Comparison of ENCODE assay signal across 21 mouse cellular contexts in the genomic region with DNA sequence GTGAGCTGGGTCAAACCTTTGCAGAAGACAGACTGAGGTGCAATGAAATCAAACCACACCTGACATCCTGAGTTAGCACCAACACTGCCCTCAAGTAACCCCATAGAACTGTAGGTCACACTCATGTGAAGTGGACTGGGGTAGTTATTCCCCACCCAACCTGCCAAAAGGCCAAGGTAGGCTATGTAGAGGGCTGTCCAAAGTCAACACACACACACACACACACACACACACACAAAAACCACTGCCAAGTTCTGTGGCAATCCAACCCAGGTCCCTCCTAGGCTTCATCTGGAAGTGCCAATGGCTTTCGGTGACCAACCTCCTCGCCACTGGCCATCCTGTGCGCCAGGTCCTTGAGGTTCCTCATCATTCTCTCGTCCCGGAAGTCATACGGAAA.
DNase-seq lines count a peak whose midpoint lies in the region; ATAC-seq and TF ChIP-seq lines count a peak whose summit lies in the region.
"Had no signal": no experiment of that assay in that cellular context is flagged by ENCODE, and none has a peak within 500 bp of the region (broad histone marks: within the 10 kb centered on the region; RNA-seq: fewer than 3 reads in every experiment).

No protein-coding gene starts in this region.

- TF ChIP-seq CTCF in liver, adult 2 months (IDR thresholded peaks at IDR 0.05; ENCODE audit: low read depth, low read length): no peak
- TF ChIP-seq CTCF in lung, adult 2 months (IDR thresholded peaks at IDR 0.05; ENCODE audit: insufficient read depth, low read length): no peak

- WGBS in heart, embryonic 14.5 days: 89% methylated on average over 6 of the region's 6 CpGs
- 35% methylated on average over 6 of the region's 6 CpGs for WGBS in liver, adult 2 months
- WGBS in liver, embryonic 12.5 days (ENCODE audit: insufficient replicate concordance): 87% methylated on average over 6 of the region's 6 CpGs
- WGBS in lung, adult 2 months: 63% methylated on average over 6 of the region's 6 CpGs
- WGBS in forebrain, embryonic 15.5 days: 98% methylated on average over 6 of the region's 6 CpGs

- peaks cover 1% of the 10 kb centered on the region; the same call in 1 of the 2 replicates for H3K79me2 ChIP-seq in liver, adult 2 months (ENCODE audit: control insufficient read depth, insufficient read depth, low read length)

- DNase-seq in heart, adult 11 months: no peak
- peak; percentile 94 for DNase-seq in liver, adult 2 months (ENCODE audit: extremely low read depth, low read depth, low spot score)
- peak; percentile 66 for DNase-seq in lung, postnatal 25 days (ENCODE audit: low spot score)
- DNase-seq in lung, adult 2 months: no peak
- DNase-seq: adrenal gland, postnatal 14 days; cerebellum, adult 18-20 months; cerebellum, adult 9-11 months; cerebellum, postnatal 36 days; forebrain, postnatal 0 days; gastrocnemius, postnatal 14 days; heart, postnatal 14 days had no signal

- no peak for ATAC-seq in heart, embryonic 14.5 days (ENCODE audit: insufficient number of reproducible peaks, insufficient read depth, low FRiP score, low read depth)
- no peak for ATAC-seq in liver, embryonic 12.5 days
- ATAC-seq in forebrain, embryonic 15.5 days (replicated peaks): no peak
- ATAC-seq: activated CD4-positive, CD25-positive, alpha-beta regulatory T cell, adult 4 months; forebrain, postnatal 0 days; hindbrain, postnatal 0 days; Patski had no signal

- no peak overlapping the region for H3K4me3 ChIP-seq in heart, embryonic 14.5 days (ENCODE audit: control insufficient read depth in 1 of 2, insufficient read depth in 1 of 2, low read depth in 1 of 2, low read length in 2 of 2)
- no peak overlapping the region for H3K4me3 ChIP-seq in liver, adult 2 months (ENCODE audit: insufficient read depth, low read depth, low read length)
- H3K4me3 ChIP-seq in liver, embryonic 12.5 days: no peak overlapping the region
- H3K4me3 ChIP-seq in lung, adult 2 months (replicated peaks; ENCODE audit: extremely low read depth, low read depth, low read length): no peak overlapping the region
- no peak overlapping the region for H3K4me3 ChIP-seq in forebrain, embryonic 15.5 days
- H3K4me3 ChIP-seq: embryonic facial prominence, embryonic 13.5 days; forebrain, embryonic 12.5 days; hindbrain, embryonic 13.5 days had no signal

- no peak overlapping the region for H3K9ac ChIP-seq in heart, embryonic 14.5 days (ENCODE audit: low read length)
- H3K9ac ChIP-seq in liver, adult 2 months (ENCODE audit: low read depth, low read length): no peak overlapping the region
- H3K9ac ChIP-seq in liver, embryonic 12.5 days: no peak overlapping the region
- H3K9ac ChIP-seq in forebrain, embryonic 15.5 days (replicated peaks): no peak overlapping the region
- H3K9ac ChIP-seq: embryonic facial prominence, embryonic 13.5 days; forebrain, embryonic 12.5 days; forebrain, postnatal 0 days; hindbrain, embryonic 13.5 days had no signal

- H3K4me1 ChIP-seq in heart, embryonic 14.5 days (ENCODE audit: control insufficient read depth in 2 of 2, insufficient read depth in 2 of 2, low read length in 2 of 2): peaks cover 20 to 36% of the 10 kb centered on the region in 2 experiments
- H3K4me1 ChIP-seq in liver, adult 2 months (ENCODE audit: control insufficient read depth, insufficient read depth, low read length): peaks cover 9% of the 10 kb centered on the region
- H3K4me1 ChIP-seq in liver, embryonic 12.5 days: no peaks in the 10 kb centered on the region; the same call in 1 of the 2 replicates
- peaks cover 8% of the 10 kb centered on the region; the same call in 1 of the 2 replicates for H3K4me1 ChIP-seq in lung, adult 2 months (ENCODE audit: control insufficient read depth, insufficient read depth, low read length)
- peaks cover 7% of the 10 kb centered on the region for H3K4me1 ChIP-seq in forebrain, embryonic 15.5 days
- H3K4me1 ChIP-seq: embryonic facial prominence, embryonic 13.5 days; hindbrain, embryonic 13.5 days had no signal

- no peaks in the 10 kb centered on the region for H3K27me3 ChIP-seq in heart, embryonic 14.5 days (ENCODE audit: control insufficient read depth, insufficient read depth, low read length)
- H3K27me3 ChIP-seq in liver, adult 2 months (ENCODE audit: control insufficient read depth, insufficient read depth, low read length): no peaks in the 10 kb centered on the region
- H3K27me3 ChIP-seq in liver, embryonic 12.5 days (replicated peaks): no peaks in the 10 kb centered on the region
- no peaks in the 10 kb centered on the region for H3K27me3 ChIP-seq in forebrain, embryonic 15.5 days
- H3K27me3 ChIP-seq: CH12.LX; embryonic facial prominence, embryonic 13.5 days; forebrain, embryonic 12.5 days; hindbrain, embryonic 13.5 days; Patski had no signal

- H3K4me2 ChIP-seq in heart, embryonic 14.5 days (ENCODE audit: low read length): no peak overlapping the region
- H3K4me2 ChIP-seq in liver, embryonic 12.5 days: no peak overlapping the region
- H3K4me2 ChIP-seq in forebrain, embryonic 15.5 days (replicated peaks): no peak overlapping the region
- H3K4me2 ChIP-seq: embryonic facial prominence, embryonic 13.5 days; forebrain, embryonic 12.5 days; hindbrain, embryonic 13.5 days had no signal

- H3K36me3 ChIP-seq in heart, embryonic 14.5 days (ENCODE audit: control insufficient read depth, insufficient read depth, low read length): peaks cover 78% of the 10 kb centered on the region
- H3K36me3 ChIP-seq in liver, adult 2 months (ENCODE audit: control insufficient read depth, insufficient read depth, low read length): peaks cover 27% of the 10 kb centered on the region
- peaks cover 26% of the 10 kb centered on the region for H3K36me3 ChIP-seq in liver, embryonic 12.5 days
- H3K36me3 ChIP-seq in forebrain, embryonic 15.5 days: peaks cover 55% of the 10 kb centered on the region

- H3K27ac ChIP-seq in heart, embryonic 14.5 days (replicated peaks in 1 of 2; ENCODE audit: control insufficient read depth in 1 of 2, insufficient read depth in 1 of 2, low read depth in 2 of 2, low read length in 2 of 2): peak overlapping the region; percentile 8 to 78; a peak in 3 of 4 replicates
- no peak overlapping the region for H3K27ac ChIP-seq in liver, adult 2 months (replicated peaks; ENCODE audit: insufficient read depth, low read depth, low read length)
- H3K27ac ChIP-seq in liver, embryonic 12.5 days: no peak overlapping the region
- H3K27ac ChIP-seq in forebrain, embryonic 15.5 days (replicated peaks): no peak overlapping the region
- H3K27ac ChIP-seq: embryonic facial prominence, embryonic 13.5 days; forebrain, embryonic 12.5 days; hindbrain, embryonic 13.5 days; hindbrain, postnatal 0 days had no signal

- TF ChIP-seq POLR2A in liver, adult 2 months (IDR thresholded peaks at IDR 0.05; ENCODE audit: extremely low read depth, insufficient read depth, low read length): no peak
- no peak for TF ChIP-seq POLR2A in lung, adult 2 months (IDR thresholded peaks at IDR 0.05; ENCODE audit: borderline replicate concordance, extremely low read depth, low read depth, low read length)

- no peaks in the 10 kb centered on the region for H3K9me3 ChIP-seq in heart, embryonic 14.5 days (ENCODE audit: control insufficient read depth, low read length)
- no peaks in the 10 kb centered on the region for H3K9me3 ChIP-seq in liver, embryonic 12.5 days (replicated peaks)
- H3K9me3 ChIP-seq in forebrain, embryonic 15.5 days: no peaks in the 10 kb centered on the region
- H3K9me3 ChIP-seq: embryonic facial prominence, embryonic 13.5 days; forebrain, embryonic 12.5 days; hindbrain, embryonic 13.5 days had no signal

Comparison
In these comparisons a context has a peak if more than half of its experiments do, and no peak if none do; other contexts are left out.
1. DNase-seq: peak in liver, adult 2 months (single experiment) and lung, postnatal 25 days (single experiment); none in heart, adult 11 months (single experiment) and lung, adult 2 months (single experiment).
2. H3K27ac ChIP-seq: peak in heart, embryonic 14.5 days (2 of 2); none in liver, adult 2 months (single experiment), liver, embryonic 12.5 days (single experiment) and forebrain, embryonic 15.5 days (single experiment).